Mouse (Mus musculus) brain, embryonic 14.5 days (tissue): ENCODE results near the gene D5Ertd579e.

ENCODE experiments used
- CTCF ChIP-seq: fragments of 200-500 bp; IDR thresholded peaks from 2 replicates; pipeline ENCODE4 v1.5.1; 2012; ENCODE audit warnings: inconsistent platforms, mild to moderate bottlenecking, moderate library complexity, borderline replicate concordance; ENCODE audit not compliant: insufficient read depth, insufficient read length; ENCODE audit errors: extremely low read depth
- POLR2A ChIP-seq: fragments of 200-500 bp; IDR thresholded peaks from 2 replicates; pipeline ENCODE4 v1.6.1; 2012; ENCODE audit warnings: mild to moderate bottlenecking, inconsistent platforms, borderline replicate concordance; ENCODE audit not compliant: poor library complexity, insufficient read depth, insufficient read length, severe bottlenecking; ENCODE audit errors: extremely low read depth

- no peak for TF ChIP-seq CTCF
- TF ChIP-seq POLR2A = no peak
These were observed 142.7 kb downstream of the D5Ertd579e start for GRCm38 (mm10) chr5:36553056-36553606.
